Mouse (Mus musculus): ENCODE results near the gene Fgf9. TPM values are rescaled to one million over a fixed set of nuclear protein-coding genes. Genes with fewer than 3 reads are reported as not detected.

Gene Fgf9
- total and polyA plus RNA-seq, 3 experiments: 0.01 TPM; not detected in 2

DNA sequence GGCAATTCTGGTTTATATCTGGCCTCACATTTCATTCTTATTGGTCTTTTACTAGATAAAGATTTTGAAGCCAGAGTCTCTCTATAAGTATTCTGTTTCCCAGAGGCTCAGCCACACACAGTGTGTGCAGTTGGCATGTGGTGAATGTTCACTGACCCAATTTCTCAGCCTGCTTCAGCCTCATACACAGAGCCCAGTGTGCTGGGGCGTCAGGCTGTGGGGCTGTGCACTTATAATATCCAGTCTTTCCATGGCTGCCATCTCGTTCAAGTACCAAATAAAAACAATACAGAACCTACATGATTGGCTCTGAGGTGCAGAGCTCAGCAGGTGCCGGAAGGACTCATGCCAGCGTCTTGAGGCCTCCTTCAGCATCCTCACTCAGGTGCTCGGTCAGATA is 19.1 kb downstream of the Fgf9 start:
- no peak overlapping the region for H3K27ac ChIP-seq (ENCODE audit: control insufficient read depth, low read depth, low read length)
- no peaks in the 10 kb centered on the region for H3K4me1 ChIP-seq (ENCODE audit: control insufficient read depth in 1 of 2, insufficient read depth in 2 of 2, low read length in 2 of 2)
- H3K9me3 ChIP-seq (replicated peaks; ENCODE audit: insufficient read depth, low read length): no peaks in the 10 kb centered on the region
- DNase-seq (ENCODE audit: low read depth, low spot score): no peak
- H3K4me3 ChIP-seq (ENCODE audit: control insufficient read depth in 1 of 2, insufficient read depth in 1 of 2, low read depth in 2 of 2, low read length in 2 of 2): no peak overlapping the region
- H3K9ac ChIP-seq (ENCODE audit: control insufficient read depth, low read depth, low read length, poor library complexity, severe bottlenecking): no peak overlapping the region
- H3K79me2 ChIP-seq (ENCODE audit: control insufficient read depth, insufficient read depth, low read length, poor library complexity): no peaks in the 10 kb centered on the region
- no peak for TF ChIP-seq TCF12 (IDR thresholded peaks at IDR 0.05; ENCODE audit: low read depth, low read length)
- TF ChIP-seq POLR2AphosphoS2 (IDR thresholded peaks at IDR 0.05; ENCODE audit: low read length): no peak
- no peak for TF ChIP-seq ZNF384 (IDR thresholded peaks at IDR 0.05; ENCODE audit: low read depth, low read length)
- no peak for TF ChIP-seq UBTF (IDR thresholded peaks at IDR 0.05; ENCODE audit: borderline replicate concordance, insufficient read depth, low read depth, low read length)
- TF ChIP-seq ZKSCAN1 (IDR thresholded peaks at IDR 0.05; ENCODE audit: low read depth, low read length): no peak
- no peak for TF ChIP-seq EP300 (IDR thresholded peaks at IDR 0.05; ENCODE audit: low read depth in 1 of 2, low read length in 2 of 2)
- no peak for TF ChIP-seq USF1 (IDR thresholded peaks at IDR 0.05; ENCODE audit: low read depth, low read length)
- TF ChIP-seq ZC3H11A (IDR thresholded peaks at IDR 0.05; ENCODE audit: low read depth, low read length): no peak
- TF ChIP-seq CTCF (IDR thresholded peaks at IDR 0.05 in 2 of 3, conservative IDR thresholded peaks at IDR 0.05 in 1 of 3; ENCODE audit: control insufficient read depth in 1 of 3, insufficient read depth in 1 of 3, low read depth in 2 of 3, low read length in 3 of 3, poor library complexity in 1 of 3, severe bottlenecking in 1 of 3): no peak
- no peak for TF ChIP-seq MAFK (IDR thresholded peaks at IDR 0.05; ENCODE audit: borderline replicate concordance, low read depth, low read length)
- H3K36me3 ChIP-seq (ENCODE audit: control insufficient read depth in 1 of 2, insufficient read depth in 2 of 2, low read length in 2 of 2): no peaks in the 10 kb centered on the region
- H3K27me3 ChIP-seq (ENCODE audit: control insufficient read depth in 1 of 2, insufficient read depth in 2 of 2, low read length in 2 of 2): no peaks in the 10 kb centered on the region

GRCm38 (mm10) chr14:58091321-58091720 is 21.0 kb downstream of the Fgf9 start:
- no peaks in the 10 kb centered on the region for H3K9me3 ChIP-seq (replicated peaks; ENCODE audit: insufficient read depth, low read length)
- H3K27ac ChIP-seq (ENCODE audit: control insufficient read depth, low read depth, low read length): no peak overlapping the region
- H3K9ac ChIP-seq (ENCODE audit: control insufficient read depth, low read depth, low read length, poor library complexity, severe bottlenecking): no peak overlapping the region
- H3K4me3 ChIP-seq (ENCODE audit: control insufficient read depth in 1 of 2, insufficient read depth in 1 of 2, low read depth in 2 of 2, low read length in 2 of 2): no peak overlapping the region
- no peak for DNase-seq (ENCODE audit: low read depth, low spot score)
- no peaks in the 10 kb centered on the region for H3K79me2 ChIP-seq (ENCODE audit: control insufficient read depth, insufficient read depth, low read length, poor library complexity)
- no peaks in the 10 kb centered on the region for H3K36me3 ChIP-seq (ENCODE audit: control insufficient read depth in 1 of 2, insufficient read depth in 2 of 2, low read length in 2 of 2)
- H3K4me1 ChIP-seq (ENCODE audit: control insufficient read depth in 1 of 2, insufficient read depth in 2 of 2, low read length in 2 of 2): no peaks in the 10 kb centered on the region
- no peak for TF ChIP-seq SIN3A (IDR thresholded peaks at IDR 0.05; ENCODE audit: low read length)
- TF ChIP-seq KAT2A (conservative IDR thresholded peaks at IDR 0.05; ENCODE audit: low read depth, low read length): no peak
- TF ChIP-seq JUND (IDR thresholded peaks at IDR 0.05; ENCODE audit: low read depth, low read length): no peak
- TF ChIP-seq NELFE (IDR thresholded peaks at IDR 0.05; ENCODE audit: low read depth, low read length): no peak
- TF ChIP-seq MAZ (IDR thresholded peaks at IDR 0.05; ENCODE audit: low read depth, low read length): no peak
- TF ChIP-seq CHD2 (IDR thresholded peaks at IDR 0.05; ENCODE audit: low read length): no peak
- no peak for TF ChIP-seq TAL1 (IDR thresholded peaks at IDR 0.05; ENCODE audit: low read length)
- no peak for TF ChIP-seq HCFC1 (IDR thresholded peaks at IDR 0.05; ENCODE audit: low read depth, low read length)
- no peak for TF ChIP-seq POLR2AphosphoS2 (IDR thresholded peaks at IDR 0.05; ENCODE audit: low read length)
- no peak for TF ChIP-seq ZNF384 (IDR thresholded peaks at IDR 0.05; ENCODE audit: low read depth, low read length)
- no peak for TF ChIP-seq RCOR1 (IDR thresholded peaks at IDR 0.05; ENCODE audit: low read depth, low read length)
- no peak for TF ChIP-seq ELF1 (IDR thresholded peaks at IDR 0.05; ENCODE audit: low read depth, low read length)
- TF ChIP-seq MYB (IDR thresholded peaks at IDR 0.05; ENCODE audit: low read depth, low read length): no peak
- TF ChIP-seq MAX (IDR thresholded peaks at IDR 0.05; ENCODE audit: low read length): no peak
- TF ChIP-seq SMC3 (IDR thresholded peaks at IDR 0.05; ENCODE audit: low read depth, low read length): no peak
- TF ChIP-seq POLR2AphosphoS5 (IDR thresholded peaks at IDR 0.05; ENCODE audit: borderline replicate concordance, low read depth, low read length): no peak
- TF ChIP-seq GABPA (IDR thresholded peaks at IDR 0.05; ENCODE audit: low read depth, low read length): no peak
- H3K27me3 ChIP-seq (ENCODE audit: control insufficient read depth in 1 of 2, insufficient read depth in 2 of 2, low read length in 2 of 2): no peaks in the 10 kb centered on the region

Measured in MEL (cell line).